Mouse (Mus musculus) thymus, adult 18-20 months (tissue): ENCODE measurements around the gene Gdf11.

Experiments used
- DNase-seq, 2 experiments: peaks; one replicate each; pipeline ENCODE4 v3.0.0; 2022; ENCODE audit warnings: mixed read lengths in 2 of 2

The Gdf11 gene

GRCm38 (mm10) chr10:128891296-128892094 is at the start of gene Gdf11:
TSS of gene Gdf11 (minus strand) at chr10:128891718.
- DNase-seq, result peak; percentile 55 to 66

GRCm38 (mm10) chr10:128940475-128941061 is 49.0 kb upstream of the Gdf11 start:
- no peak for DNase-seq

- DNase-seq, result no peak
These were observed 47.5 kb upstream of the Gdf11 start for GRCm38 (mm10) chr10:128938974-128939373.

- no peak for DNase-seq
These were observed 46.9 kb upstream of the Gdf11 start for GRCm38 (mm10) chr10:128938457-128938856.

GRCm38 (mm10) chr10:128937756-128938390 is 46.4 kb upstream of the Gdf11 start:
- DNase-seq, result no peak

- DNase-seq, result no peak
These were observed 44.4 kb upstream of the Gdf11 start for GRCm38 (mm10) chr10:128935826-128936440.

- no peak for DNase-seq
These were observed 43.7 kb upstream of the Gdf11 start for GRCm38 (mm10) chr10:128934997-128935787.

GRCm38 (mm10) chr10:128933976-128934721 is 42.6 kb upstream of the Gdf11 start:
- DNase-seq, result no peak

GRCm38 (mm10) chr10:128933574-128933973 is 42.1 kb upstream of the Gdf11 start, which contains the start of gene Itga7:
TSS of gene Itga7 (plus strand) at chr10:128933818.
- DNase-seq, result no peak

- no peak for DNase-seq
These were observed 39.9 kb upstream of the Gdf11 start for GRCm38 (mm10) chr10:128931441-128931840.

- no peak for DNase-seq
These were observed 38.3 kb upstream of the Gdf11 start for GRCm38 (mm10) chr10:128929638-128930378.

- no peak for DNase-seq
These were observed 36.8 kb upstream of the Gdf11 start for GRCm38 (mm10) chr10:128928356-128928755.

GRCm38 (mm10) chr10:128923935-128924334 is 32.4 kb upstream of the Gdf11 start, which contains the start of gene Bloc1s1:
TSS of gene Bloc1s1 (minus strand) at chr10:128924035.
- no peak for DNase-seq

- DNase-seq, result peak; percentile 88 to 89
These were observed 31.6 kb upstream of the Gdf11 start for GRCm38 (mm10) chr10:128923013-128923691.

GRCm38 (mm10) chr10:128922822-128923012 is 31.2 kb upstream of the Gdf11 start, which contains the start of gene Rdh5:
TSS of gene Rdh5 (minus strand) at chr10:128922888.
- no peak for DNase-seq

GRCm38 (mm10) chr10:128921883-128922821 is 30.6 kb upstream of the Gdf11 start:
- DNase-seq, result no peak

GRCm38 (mm10) chr10:128921251-128921650 is 29.7 kb upstream of the Gdf11 start:
- no peak for DNase-seq

GRCm38 (mm10) chr10:128920736-128921161 is 29.2 kb upstream of the Gdf11 start:
- no peak for DNase-seq

- no peak for DNase-seq
These were observed 28.4 kb upstream of the Gdf11 start for GRCm38 (mm10) chr10:128919966-128920365.
